Mouse (Mus musculus) heart, embryonic 16.5 days (tissue): ENCODE measurements around the gene Tspan14. TPM values are rescaled to one million over a fixed set of nuclear protein-coding genes. Genes with fewer than 3 reads are reported as not detected.

ENCODE experiments used
- ATAC-seq: fragments of 200-750 bp; cut with Nextera tagmentation; replicated peaks from 2 replicates; pipeline ENCODE4 v1.8.0; 2017; ENCODE audit warnings: moderate number of reproducible peaks; ENCODE audit not compliant: insufficient read depth, low FRiP score; ENCODE audit errors: extremely low read depth
- H3K27ac ChIP-seq: fragments of 300-500 bp; sonication (generic); 2 replicates; pipeline ENCODE4 v1.5.1; 2014; ENCODE audit warnings: mild to moderate bottlenecking, low read length, control low read depth, moderate library complexity
- H3K27me3 ChIP-seq: fragments of 300-500 bp; sonication (generic); 2 replicates; pipeline ENCODE4 v1.6.1; 2014; ENCODE audit warnings: low read length, mixed read lengths; ENCODE audit not compliant: control insufficient read depth, insufficient read depth
- H3K36me3 ChIP-seq: fragments of 300-500 bp; sonication (generic); 2 replicates; pipeline ENCODE4 v1.6.1; 2014; ENCODE audit not compliant: control insufficient read depth, insufficient read depth
- H3K4me1 ChIP-seq: fragments of 300-500 bp; sonication (generic); 2 replicates; pipeline ENCODE4 v1.6.1; 2014; ENCODE audit warnings: low read length, mixed read lengths; ENCODE audit not compliant: control insufficient read depth, insufficient read depth
- H3K4me2 ChIP-seq: fragments of 300-500 bp; sonication (generic); 2 replicates; pipeline ENCODE4 v1.6.1; 2014; ENCODE audit warnings: low read depth, mild to moderate bottlenecking, control low read depth, low read length
- H3K4me3 ChIP-seq: fragments of 300-500 bp; sonication (generic); 2 replicates; pipeline ENCODE4 v1.5.1; 2014; ENCODE audit warnings: mild to moderate bottlenecking, control low read depth, low read length
- H3K9ac ChIP-seq: fragments of 300-500 bp; sonication (generic); 2 replicates; pipeline ENCODE4 v1.6.1; 2014; ENCODE audit warnings: low read length, control low read depth
- H3K9me3 ChIP-seq: fragments of 300-500 bp; sonication (generic); replicated peaks from 2 replicates; pipeline ENCODE4 v1.6.1; 2016; ENCODE audit warnings: low read length; ENCODE audit not compliant: control insufficient read depth
- WGBS: fragments of 180-500 bp; shearing (Covaris S2); extraction: QIAGEN DNeasy Blood & Tissue Kit; methylation state at CpG from one replicate; pipeline ENCODE4 v1.1.7; 2014; 5-methylcytosine and 5-hydroxymethylcytosine counted together
- polyA plus RNA-seq: library from polyadenylated mRNA; unstranded; fragments of >200 nt; fragmentation: Nextera tagmentation; extraction: Ambion mirVana; gene quantifications from 2 replicates; pipeline ENCODE4 v1.2.1, GENCODE M21; 2015

Tspan14 gene
- polyA plus RNA-seq, 1 experiment from 2014 or later, result 46.1 TPM

- Histone ChIP-seq H3K4me2 (no peak overlapping the region), H3K36me3 (peaks cover 2% of the 10 kb centered on the region; the same call in 1 of the 2 replicates), H3K9ac (no peak overlapping the region), H3K27me3 (no peaks in the 10 kb centered on the region), H3K27ac (no peak overlapping the region), H3K9me3 (no peaks in the 10 kb centered on the region), H3K4me1 (peaks cover 20% of the 10 kb centered on the region), H3K4me3 (no peak overlapping the region)
- ATAC-seq, result no peak
- 72% methylated on average over 5 of the region's 7 CpGs for WGBS
These were observed 48.1 kb downstream of the Tspan14 start for GRCm38 (mm10) chr14:40918477-40918876.

- Histone ChIP-seq H3K9ac (no peak overlapping the region), H3K36me3 (peaks cover 7% of the 10 kb centered on the region), H3K4me3 (no peak overlapping the region), H3K4me2 (no peak overlapping the region), H3K27ac (no peak overlapping the region), H3K9me3 (no peaks in the 10 kb centered on the region), H3K27me3 (no peaks in the 10 kb centered on the region), H3K4me1 (peaks cover 18% of the 10 kb centered on the region)
- 0% methylated on average over 1 of the region's 1 CpGs for WGBS
- peak; percentile 16; the same call in 1 of the 2 replicates for ATAC-seq
These were observed 49.0 kb downstream of the Tspan14 start for GRCm38 (mm10) chr14:40917632-40918031.

GRCm38 (mm10) chr14:40916667-40917066, 49.9 kb downstream of the Tspan14 start:
- H3K27ac ChIP-seq, result no peak overlapping the region

GRCm38 (mm10) chr14:40915838-40916237, 50.8 kb downstream of the Tspan14 start:
- Histone ChIP-seq H3K4me3 (no peak overlapping the region), H3K4me1 (peaks cover 18% of the 10 kb centered on the region), H3K36me3 (peaks cover 11% of the 10 kb centered on the region), H3K27ac (no peak overlapping the region), H3K4me2 (no peak overlapping the region), H3K9ac (no peak overlapping the region), H3K27me3 (no peaks in the 10 kb centered on the region), H3K9me3 (no peaks in the 10 kb centered on the region)
- no peak for ATAC-seq
- 57% methylated on average over 8 of the region's 8 CpGs for WGBS

More at GRCm38 (mm10) chr14:40916667-40917066, 49.9 kb downstream of the Tspan14 start:
- no peaks in the 10 kb centered on the region for H3K27me3 ChIP-seq
- no peak overlapping the region for H3K9ac ChIP-seq
- no peak overlapping the region for H3K4me2 ChIP-seq
- peaks cover 8% of the 10 kb centered on the region for H3K36me3 ChIP-seq
- no peak for ATAC-seq
- H3K4me1 ChIP-seq, result peaks cover 18% of the 10 kb centered on the region
- WGBS, result 89% methylated on average over 15 of the region's 15 CpGs
- no peaks in the 10 kb centered on the region for H3K9me3 ChIP-seq
- H3K4me3 ChIP-seq, result no peak overlapping the region

- 52% methylated on average over 3 of the region's 3 CpGs for WGBS
- H3K27me3 ChIP-seq, result no peaks in the 10 kb centered on the region
- H3K4me2 ChIP-seq, result no peak overlapping the region
- H3K36me3 ChIP-seq, result peaks cover 21% of the 10 kb centered on the region
- no peak overlapping the region for H3K9ac ChIP-seq
- no peaks in the 10 kb centered on the region for H3K9me3 ChIP-seq
- ATAC-seq, result 0 out of 2 replicates have a peak, but pooled peaks have one; percentile 25
- H3K4me1 ChIP-seq, result peaks cover 18% of the 10 kb centered on the region
- no peak overlapping the region for H3K27ac ChIP-seq
- no peak overlapping the region for H3K4me3 ChIP-seq
These were observed 51.9 kb downstream of the Tspan14 start for GRCm38 (mm10) chr14:40914701-40915100.

- no peak for ATAC-seq
These were observed 52.9 kb downstream of the Tspan14 start for GRCm38 (mm10) chr14:40913709-40914108.

GRCm38 (mm10) chr14:40911529-40911928, 55.1 kb downstream of the Tspan14 start:
- peaks cover 43% of the 10 kb centered on the region for H3K36me3 ChIP-seq
- no peak overlapping the region for H3K4me3 ChIP-seq
- H3K9ac ChIP-seq, result no peak overlapping the region
- no peaks in the 10 kb centered on the region for H3K9me3 ChIP-seq
- no peaks in the 10 kb centered on the region for H3K27me3 ChIP-seq
- no peak for ATAC-seq
- no peak overlapping the region for H3K27ac ChIP-seq
- no peak overlapping the region for H3K4me2 ChIP-seq
- H3K4me1 ChIP-seq, result peaks cover 29% of the 10 kb centered on the region

More at GRCm38 (mm10) chr14:40913709-40914108, 52.9 kb downstream of the Tspan14 start:
- H3K36me3 ChIP-seq, result peaks cover 31% of the 10 kb centered on the region
- no peaks in the 10 kb centered on the region for H3K9me3 ChIP-seq
- no peak overlapping the region for H3K4me2 ChIP-seq
- H3K27me3 ChIP-seq, result no peaks in the 10 kb centered on the region
- no peak overlapping the region for H3K27ac ChIP-seq
- H3K4me1 ChIP-seq, result peaks cover 18% of the 10 kb centered on the region
- 74% methylated on average over 6 of the region's 6 CpGs for WGBS
- H3K9ac ChIP-seq, result no peak overlapping the region
- H3K4me3 ChIP-seq, result no peak overlapping the region

GRCm38 (mm10) chr14:40908763-40909162, 57.8 kb downstream of the Tspan14 start:
- Histone ChIP-seq H3K9ac (no peak overlapping the region), H3K36me3 (peaks cover 40% of the 10 kb centered on the region), H3K4me2 (no peak overlapping the region), H3K4me1 (peaks cover 12% of the 10 kb centered on the region), H3K27ac (no peak overlapping the region), H3K4me3 (no peak overlapping the region), H3K9me3 (no peaks in the 10 kb centered on the region), H3K27me3 (no peaks in the 10 kb centered on the region)
- WGBS, result 87% methylated on average over 9 of the region's 9 CpGs
- ATAC-seq, result no peak

- peaks cover 12% of the 10 kb centered on the region for H3K4me1 ChIP-seq
- WGBS, result 32% methylated on average over 9 of the region's 9 CpGs
- H3K4me2 ChIP-seq, result peak overlapping the region; percentile 32
- H3K9ac ChIP-seq, result 0 out of 2 replicates have a peak overlapping the region, but pooled peaks have one; percentile 26
- peaks cover 34% of the 10 kb centered on the region for H3K36me3 ChIP-seq
- peak overlapping the region; percentile 64 for H3K27ac ChIP-seq
- no peaks in the 10 kb centered on the region for H3K9me3 ChIP-seq
- H3K27me3 ChIP-seq, result no peaks in the 10 kb centered on the region
- peak; percentile 85 for ATAC-seq
- H3K4me3 ChIP-seq, result no peak overlapping the region
These were observed 59.8 kb downstream of the Tspan14 start for GRCm38 (mm10) chr14:40906770-40907169.
